Mouse (Mus musculus): Measurements from ENCODE around the gene Hcfc1r1.

DNA sequence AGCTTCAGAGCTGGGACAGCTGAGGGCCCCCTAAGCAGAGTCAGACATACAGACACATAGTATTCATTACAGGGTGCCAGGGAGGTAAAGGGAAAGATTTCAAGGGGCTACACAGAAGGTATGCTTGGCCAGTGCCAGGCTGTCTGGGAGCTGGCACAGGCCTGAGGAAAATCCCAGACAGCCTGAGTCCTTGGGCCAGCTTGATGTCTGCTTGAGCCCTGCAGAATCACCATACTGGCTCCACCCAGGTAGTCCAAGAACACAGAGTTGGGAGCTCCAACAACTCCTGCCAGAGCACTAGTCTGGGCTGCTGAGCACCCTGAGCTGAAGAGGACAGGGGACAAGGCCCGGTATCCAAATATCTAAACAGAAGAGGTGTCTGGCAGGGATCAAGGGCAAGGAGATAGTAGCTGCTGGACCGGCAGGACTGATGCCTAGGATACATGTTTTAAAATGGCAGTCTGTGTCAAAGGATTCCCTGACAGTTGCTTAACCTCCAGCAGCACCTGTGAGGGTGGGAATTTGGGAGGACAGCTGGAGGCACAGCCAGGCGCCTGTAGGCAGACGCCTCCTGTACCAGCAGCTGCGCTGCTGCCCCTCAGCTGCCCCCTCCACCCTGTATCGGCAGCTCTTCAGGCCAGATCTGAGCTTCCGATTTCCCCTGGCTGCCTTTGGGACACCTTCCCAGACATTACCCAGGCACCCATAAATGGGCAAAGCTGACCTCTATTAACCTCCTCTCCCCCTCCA is 49.2 kb downstream of the Hcfc1r1 start, which contains the start of gene 1520401A03Rik:
- TF ChIP-seq CTCF (IDR thresholded peaks at IDR 0.05; ENCODE audit: low read depth) (no peak), EP300 (optimal IDR thresholded peaks at IDR 0.05) (no peak)

All from stomach, postnatal 0 days (tissue).